Mouse (Mus musculus) CH12.LX (cell line): ENCODE data around the gene Focad. TPM values are rescaled to one million over a fixed set of nuclear protein-coding genes. Genes with fewer than 3 reads are reported as not detected.

Source experiments
- DNase-seq: peaks from one replicate; pipeline ENCODE4 v3.0.0-alpha.2; 2013; ENCODE audit errors: extremely low read depth
- H3K27ac ChIP-seq: 2 replicates; pipeline ENCODE4 v1.5.1; 2012; ENCODE audit warnings: low read depth, mild to moderate bottlenecking, control low read depth, moderate library complexity; ENCODE audit not compliant: insufficient read depth
- H3K27me3 ChIP-seq: replicated peaks from 2 replicates; pipeline ENCODE3; 2012; ENCODE audit warnings: inconsistent platforms
- H3K36me3 ChIP-seq, 2 experiments: replicated peaks in 1 of 2; 2 replicates each; pipeline versions ENCODE3 to v1.6.1; 2012; ENCODE audit warnings: inconsistent platforms in 1 of 2, low read length in 1 of 2, mild to moderate bottlenecking in 1 of 2, mixed read lengths in 1 of 2, moderate library complexity in 1 of 2; ENCODE audit not compliant: control insufficient read depth in 1 of 2, insufficient read depth in 1 of 2
- H3K4me1 ChIP-seq, 2 experiments: 2 replicates each; pipeline ENCODE4 v1.6.1; 2012; ENCODE audit warnings: inconsistent platforms in 1 of 2, moderate library complexity in 1 of 2; ENCODE audit not compliant: insufficient read depth in 2 of 2, control insufficient read depth in 1 of 2
- H3K4me2 ChIP-seq: 2 replicates; pipeline ENCODE4 v1.6.1; 2012; ENCODE audit warnings: low read depth, mild to moderate bottlenecking, control low read depth; ENCODE audit not compliant: poor library complexity, insufficient read depth, severe bottlenecking
- H3K4me3 ChIP-seq, 3 experiments: fragments of 150-350 bp in 1 of 3; sonication (generic) in 1 of 3; replicated peaks in 1 of 3; 2 replicates each; pipeline versions ENCODE3 to v1.5.1; 2011 to 2012; ENCODE audit warnings: low read depth in 2 of 3, low read length in 2 of 3, mild to moderate bottlenecking in 2 of 3, moderate library complexity in 2 of 3, control low read depth in 1 of 3, improper control_type of control experiment in 1 of 3, inconsistent platforms in 1 of 3, mixed read lengths in 1 of 3; ENCODE audit not compliant: poor library complexity in 1 of 3
- H3K79me2 ChIP-seq: replicated peaks from 2 replicates; pipeline ENCODE4 v1.6.1; 2012; ENCODE audit warnings: mild to moderate bottlenecking, moderate library complexity; ENCODE audit not compliant: control insufficient read depth, poor library complexity, insufficient read depth, severe bottlenecking; ENCODE audit errors: extremely low read depth
- H3K9ac ChIP-seq: 2 replicates; pipeline ENCODE4 v1.6.1; 2012; ENCODE audit warnings: low read depth, mild to moderate bottlenecking, control low read depth, moderate library complexity; ENCODE audit not compliant: insufficient read depth
- H3K9me3 ChIP-seq: replicated peaks from 2 replicates; pipeline ENCODE3; 2012; ENCODE audit warnings: low read length, inconsistent platforms, mixed read lengths
- CHD1 ChIP-seq: IDR thresholded peaks from 2 replicates; pipeline ENCODE4 v1.6.1; 2012; ENCODE audit warnings: low read depth, low read length, improper control_type of control experiment, inconsistent platforms
- CHD2 ChIP-seq: IDR thresholded peaks from 2 replicates; pipeline ENCODE4 v1.6.1; 2011; ENCODE audit warnings: low read length, improper control_type of control experiment
- CTCF ChIP-seq, 2 experiments: IDR thresholded peaks in 1 of 2; conservative IDR thresholded peaks in 1 of 2; 2 replicates each; pipeline ENCODE4 v1.5.1; 2011 to 2012; ENCODE audit warnings: low read depth in 2 of 2, low read length in 2 of 2, improper control_type of control experiment in 1 of 2, inconsistent platforms in 1 of 2, mild to moderate bottlenecking in 1 of 2, moderate library complexity in 1 of 2
- E2F4 ChIP-seq: IDR thresholded peaks from 2 replicates; pipeline ENCODE4 v1.6.1; 2011; ENCODE audit warnings: low read depth, low read length, improper control_type of control experiment; ENCODE audit not compliant: insufficient replicate concordance
- GABPA ChIP-seq: IDR thresholded peaks from 2 replicates; pipeline ENCODE4 v1.6.1; 2012; ENCODE audit warnings: low read depth, low read length, improper control_type of control experiment, inconsistent platforms; ENCODE audit not compliant: insufficient replicate concordance
- HCFC1 ChIP-seq: IDR thresholded peaks from 2 replicates; pipeline ENCODE4 v1.6.1; 2012; ENCODE audit warnings: low read depth, mild to moderate bottlenecking, inconsistent platforms, low read length, improper control_type of control experiment
- JUN ChIP-seq: IDR thresholded peaks from 2 replicates; pipeline ENCODE4 v1.6.1; 2011; ENCODE audit warnings: low read depth, mild to moderate bottlenecking, low read length, improper control_type of control experiment, moderate library complexity; ENCODE audit not compliant: insufficient read depth
- JUND ChIP-seq: conservative IDR thresholded peaks from 2 replicates; pipeline ENCODE4 v1.6.1; 2011; ENCODE audit warnings: low read depth, low read length, improper control_type of control experiment
- KAT2A ChIP-seq: IDR thresholded peaks from 2 replicates; pipeline ENCODE4 v1.6.1; 2012; ENCODE audit warnings: low read length, improper control_type of control experiment, inconsistent platforms; ENCODE audit not compliant: insufficient replicate concordance
- MAFK ChIP-seq: IDR thresholded peaks from 2 replicates; pipeline ENCODE4 v1.6.1; 2011; ENCODE audit warnings: low read length, improper control_type of control experiment; ENCODE audit not compliant: insufficient replicate concordance
- MAX ChIP-seq: IDR thresholded peaks from 2 replicates; pipeline ENCODE4 v1.6.1; 2011; ENCODE audit warnings: low read length, improper control_type of control experiment
- MAZ ChIP-seq: IDR thresholded peaks from 2 replicates; pipeline ENCODE4 v1.6.1; 2012; ENCODE audit warnings: low read depth, mild to moderate bottlenecking, inconsistent platforms, low read length, improper control_type of control experiment, moderate library complexity
- MEF2A ChIP-seq: IDR thresholded peaks from 2 replicates; pipeline ENCODE4 v1.6.1; 2014; ENCODE audit warnings: low read depth, mild to moderate bottlenecking, inconsistent platforms, low read length, improper control_type of control experiment, borderline replicate concordance
- MXI1 ChIP-seq: IDR thresholded peaks from 2 replicates; pipeline ENCODE4 v1.6.1; 2011; ENCODE audit warnings: mild to moderate bottlenecking, low read depth, low read length, improper control_type of control experiment
- NELFE ChIP-seq: IDR thresholded peaks from 2 replicates; pipeline ENCODE4 v1.6.1; 2011; ENCODE audit warnings: low read depth, low read length, improper control_type of control experiment
- PAX5 ChIP-seq: IDR thresholded peaks from 2 replicates; pipeline ENCODE4 v1.6.1; 2012; ENCODE audit warnings: low read length, inconsistent platforms, mixed read lengths
- RAD21 ChIP-seq: IDR thresholded peaks from 2 replicates; pipeline ENCODE4 v1.6.1; 2011; ENCODE audit warnings: low read depth, mild to moderate bottlenecking, low read length, improper control_type of control experiment, moderate library complexity
- RCOR1 ChIP-seq: conservative IDR thresholded peaks from 2 replicates; pipeline ENCODE4 v1.6.1; 2012; ENCODE audit warnings: low read depth, mild to moderate bottlenecking, inconsistent platforms, low read length, improper control_type of control experiment
- SIN3A ChIP-seq: IDR thresholded peaks from 2 replicates; pipeline ENCODE4 v1.6.1; 2012; ENCODE audit warnings: low read length, improper control_type of control experiment, inconsistent platforms
- SMC3 ChIP-seq: IDR thresholded peaks from 2 replicates; pipeline ENCODE4 v1.6.1; 2011; ENCODE audit warnings: low read depth, low read length, improper control_type of control experiment
- USF1 ChIP-seq: IDR thresholded peaks from 2 replicates; pipeline ENCODE4 v1.6.1; 2014; ENCODE audit warnings: low read depth, mild to moderate bottlenecking, inconsistent platforms, low read length, improper control_type of control experiment
- ZKSCAN1 ChIP-seq: IDR thresholded peaks from 2 replicates; pipeline ENCODE4 v1.6.1; 2012; ENCODE audit warnings: low read depth, inconsistent platforms, low read length, improper control_type of control experiment, borderline replicate concordance
- ZMIZ1 ChIP-seq: IDR thresholded peaks from 2 replicates; pipeline ENCODE4 v1.6.1; 2012; ENCODE audit warnings: low read depth, mild to moderate bottlenecking, inconsistent platforms, low read length, improper control_type of control experiment
- dilution Hi-C: fragments of 300-500 bp; cut with MboI; formaldehyde crosslinking; loops from 2 replicates; pipeline ENCODE4 v1.14.3; 2020; ENCODE audit warnings: low sequenced_read_pairs; ENCODE audit not compliant: extremely low pct_unique_long_range_greater_than_20kb, extremely low pct_ligation_motif_present
- in situ Hi-C: fragments of 300-500 bp; cut with MboI; formaldehyde crosslinking; loops from 3 replicates; pipeline ENCODE4 v1.14.3; 2019; ENCODE audit warnings: low sequenced_read_pairs, low pct_ligation_motif_present, low pct_unique_long_range_greater_than_20kb, mixed read lengths
- polyA plus RNA-seq: library from polyadenylated mRNA; unstranded; fragments of >175 nt; gene quantifications from 2 replicates; pipeline ENCODE4 v1.2.1, GENCODE M21; 2012; ENCODE audit warnings: low read depth; ENCODE audit not compliant: insufficient read length
- total RNA-seq, 2 experiments: library from RNA; depleted of rRNA; stranded (reverse); fragments of 300-350 nt in 1 of 2; fragments of >200 nt in 1 of 2; gene quantifications; 2 replicates each; pipeline ENCODE4 v1.2.3; 2012 to 2014

Focad gene
- total and polyA plus RNA-seq, 3 experiments: 17.3 to 18.9 (median 18.2) TPM

DNA sequence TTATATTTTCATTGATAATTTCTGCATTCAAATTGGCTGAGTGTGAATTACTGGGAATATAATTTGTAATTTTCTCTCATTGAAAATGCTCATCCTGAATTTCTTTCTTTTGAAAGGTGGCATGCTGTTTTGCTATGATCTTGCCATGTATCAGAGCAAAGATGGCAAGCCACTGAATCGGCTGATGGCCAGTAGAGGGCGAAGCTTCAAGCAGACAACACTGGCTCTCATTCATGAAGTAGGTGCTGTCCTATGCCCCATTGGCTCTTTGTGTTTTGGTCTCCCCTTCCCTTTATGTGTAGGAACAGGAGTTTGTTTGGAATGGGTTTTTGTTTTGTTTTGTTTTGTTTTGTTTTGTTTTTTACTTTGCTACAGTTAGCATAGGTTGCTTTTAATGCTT, 215.2 kb downstream of the Focad start:
- Histone ChIP-seq H3K27ac (no peak overlapping the region), H3K4me2 (no peak overlapping the region), H3K27me3 (no peaks in the 10 kb centered on the region), H3K4me1 (no peaks in the 10 kb centered on the region), H3K9me3 (no peaks in the 10 kb centered on the region), H3K79me2 (no peaks in the 10 kb centered on the region), H3K36me3 (peaks cover 0 to 11% of the 10 kb centered on the region in 2 experiments), H3K4me3 (no peak overlapping the region), H3K9ac (no peak overlapping the region)
- DNase-seq: peak; percentile 52
- TF ChIP-seq CTCF (conservative IDR thresholded peaks at IDR 0.05 in 1 of 2, IDR thresholded peaks at IDR 0.05 in 1 of 2; ENCODE audit: low read depth in 2 of 2, low read length in 2 of 2) (peak in 1 of 2 experiments; percentile 78; a peak in 3 of 4 replicates), CHD1 (no peak), SMC3 (peak; percentile 75), RAD21 (peak; percentile 33)
- in situ Hi-C loops: no loop called here
- dilution Hi-C loops: no loop called here

DNA sequence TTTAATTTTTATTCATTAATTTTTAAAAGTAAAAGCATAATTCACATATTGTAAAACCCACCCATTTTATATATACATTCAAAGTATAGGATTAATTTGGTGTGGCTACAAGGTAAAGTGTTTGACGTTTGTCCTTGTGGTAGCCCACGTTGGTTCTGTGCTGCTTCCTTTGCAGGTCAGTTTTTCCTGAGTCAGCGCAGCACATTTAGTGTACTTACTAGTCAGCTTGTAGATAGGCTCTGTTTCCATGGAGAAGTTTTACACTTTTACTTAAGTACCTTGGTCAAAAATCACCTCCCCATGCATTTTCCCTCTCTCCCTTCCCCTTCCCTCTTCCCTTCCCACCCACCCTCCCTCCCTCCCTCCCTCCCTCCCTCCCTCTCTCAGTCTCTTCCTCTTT, 220.5 kb downstream of the Focad start:
- H3K4me3 ChIP-seq: no peak overlapping the region
- TF ChIP-seq MAFK (0 out of 2 replicates have a peak, but pooled peaks have one; percentile 23), CHD1 (no peak), JUN (no peak)
- no peak overlapping the region for H3K27ac ChIP-seq
- H3K36me3 ChIP-seq: peaks cover 0 to 6% of the 10 kb centered on the region in 2 experiments
- in situ Hi-C loops: no loop called here
- no peaks in the 10 kb centered on the region for H3K4me1 ChIP-seq
- no peak for DNase-seq
- no peak overlapping the region for H3K9ac ChIP-seq
- no peaks in the 10 kb centered on the region for H3K9me3 ChIP-seq
- dilution Hi-C loops: no loop called here
- no peaks in the 10 kb centered on the region for H3K79me2 ChIP-seq
- H3K27me3 ChIP-seq: no peaks in the 10 kb centered on the region
- no peak overlapping the region for H3K4me2 ChIP-seq

DNA sequence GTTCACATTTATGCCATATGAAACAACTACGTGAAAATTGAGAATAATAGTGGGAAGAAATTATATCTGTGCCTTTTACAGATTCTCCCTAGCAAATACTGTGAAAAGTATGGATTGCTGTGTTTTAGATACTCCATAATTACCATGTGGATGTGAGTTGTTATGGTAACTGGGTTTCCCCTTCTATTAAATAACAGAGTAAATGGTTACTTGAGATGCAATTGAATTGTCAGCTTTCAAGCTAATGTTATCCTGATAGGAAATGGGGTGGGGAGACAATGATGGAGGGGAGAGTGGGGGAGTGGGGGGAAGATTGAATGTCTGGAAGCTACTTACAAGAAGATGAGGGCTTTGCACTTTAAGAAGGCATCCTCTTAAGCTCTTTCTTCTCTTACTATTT, 225.6 kb downstream of the Focad start:
- H3K27ac ChIP-seq: no peak overlapping the region
- H3K9ac ChIP-seq: no peak overlapping the region
- TF ChIP-seq HCFC1 (no peak), CTCF (conservative IDR thresholded peaks at IDR 0.05 in 1 of 2, IDR thresholded peaks at IDR 0.05 in 1 of 2; ENCODE audit: low read depth in 2 of 2, low read length in 2 of 2) (no peak), JUND (no peak), PAX5 (no peak), NELFE (no peak), KAT2A (no peak), CHD2 (no peak), MEF2A (no peak), ZKSCAN1 (no peak), E2F4 (no peak), RCOR1 (no peak), CHD1 (no peak), USF1 (no peak), MAX (no peak), MXI1 (no peak), SMC3 (no peak), ZMIZ1 (no peak), GABPA (no peak), SIN3A (no peak), MAZ (no peak)
- in situ Hi-C loops: no loop called here
- H3K79me2 ChIP-seq: no peaks in the 10 kb centered on the region
- no peak overlapping the region for H3K4me3 ChIP-seq
- H3K9me3 ChIP-seq: no peaks in the 10 kb centered on the region
- H3K4me1 ChIP-seq: no peaks in the 10 kb centered on the region
- H3K27me3 ChIP-seq: no peaks in the 10 kb centered on the region
- DNase-seq: no peak
- dilution Hi-C loops: no loop called here
- no peak overlapping the region for H3K4me2 ChIP-seq
- H3K36me3 ChIP-seq: no peaks in the 10 kb centered on the region
